Mouse (Mus musculus): Measurements from ENCODE around the gene Tcf3.
A peak's percentile ranks its signal among the peaks of the same experiment; 100 is the strongest.

Gene Tcf3

DNA sequence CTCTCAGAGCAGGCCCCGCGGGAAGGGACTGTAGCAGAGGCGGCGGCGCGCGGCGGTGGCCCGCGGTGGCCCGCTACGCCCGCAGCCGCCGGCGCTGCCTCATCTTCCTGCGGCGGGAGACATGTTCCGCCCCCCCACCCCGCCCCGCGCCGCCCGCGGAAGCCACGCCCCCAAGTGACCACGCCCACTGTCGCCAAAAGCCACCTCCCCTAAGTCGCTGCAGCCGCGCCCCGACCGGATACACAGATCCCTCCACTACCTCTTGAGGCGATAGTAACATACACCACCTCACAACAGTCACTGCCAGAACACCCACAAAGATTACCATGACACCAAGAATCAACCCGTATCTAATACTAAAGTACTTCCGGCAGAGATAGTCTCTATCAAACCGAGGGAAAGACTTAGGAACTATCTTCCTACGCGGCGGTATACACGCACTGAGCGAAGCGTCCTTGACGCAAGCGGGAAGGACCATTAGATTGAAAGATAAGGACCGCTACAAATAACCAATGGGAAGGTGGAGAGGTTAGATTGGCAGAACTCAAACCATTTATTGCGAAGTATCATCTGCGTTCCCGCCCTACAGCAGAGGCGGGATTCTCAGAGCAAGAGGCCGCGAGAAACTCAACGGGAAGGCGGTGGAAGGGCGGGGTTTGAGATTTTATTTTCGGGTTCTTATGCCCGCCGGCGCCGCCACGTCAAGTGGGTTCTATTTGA is at the start of gene Tcf3:
TSS of gene Tcf3 (minus strand) at position 135 of the 720 bp plus-strand sequence.
- peak; percentile 100 for DNase-seq (ENCODE audit: extremely low read depth, low read depth)

DNA sequence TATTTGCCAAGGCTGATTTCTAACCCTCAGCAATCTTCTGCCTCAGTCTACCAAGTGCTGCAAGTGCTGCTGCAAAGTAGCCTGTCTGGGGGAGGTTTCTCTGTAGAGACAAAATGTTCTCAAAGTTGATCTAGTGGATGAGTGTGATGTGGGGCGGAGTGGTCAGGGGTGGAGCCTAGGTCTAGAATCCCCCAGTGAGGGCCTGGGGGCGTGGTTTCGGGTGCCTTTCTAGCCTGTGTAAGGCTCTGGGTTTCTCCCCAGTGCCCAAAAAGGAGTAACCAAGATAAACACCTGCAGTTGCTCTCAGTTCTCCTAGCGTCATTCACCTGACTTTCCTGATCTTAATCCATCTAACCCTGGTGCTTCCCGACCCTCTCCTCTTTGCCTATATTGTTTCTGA is 47.6 kb upstream of the Tcf3 start:
- DNase-seq (ENCODE audit: extremely low read depth, low read depth) = no peak

GRCm38 (mm10) chr10:80478531-80478930 is 45.1 kb upstream of the Tcf3 start:
- no peak for DNase-seq (ENCODE audit: extremely low read depth, low read depth)

GRCm38 (mm10) chr10:80475290-80475959 is 42.0 kb upstream of the Tcf3 start:
- no peak for DNase-seq (ENCODE audit: extremely low read depth, low read depth)

GRCm38 (mm10) chr10:80465066-80465465 is 31.6 kb upstream of the Tcf3 start:
- no peak for DNase-seq (ENCODE audit: extremely low read depth, low read depth)

DNA sequence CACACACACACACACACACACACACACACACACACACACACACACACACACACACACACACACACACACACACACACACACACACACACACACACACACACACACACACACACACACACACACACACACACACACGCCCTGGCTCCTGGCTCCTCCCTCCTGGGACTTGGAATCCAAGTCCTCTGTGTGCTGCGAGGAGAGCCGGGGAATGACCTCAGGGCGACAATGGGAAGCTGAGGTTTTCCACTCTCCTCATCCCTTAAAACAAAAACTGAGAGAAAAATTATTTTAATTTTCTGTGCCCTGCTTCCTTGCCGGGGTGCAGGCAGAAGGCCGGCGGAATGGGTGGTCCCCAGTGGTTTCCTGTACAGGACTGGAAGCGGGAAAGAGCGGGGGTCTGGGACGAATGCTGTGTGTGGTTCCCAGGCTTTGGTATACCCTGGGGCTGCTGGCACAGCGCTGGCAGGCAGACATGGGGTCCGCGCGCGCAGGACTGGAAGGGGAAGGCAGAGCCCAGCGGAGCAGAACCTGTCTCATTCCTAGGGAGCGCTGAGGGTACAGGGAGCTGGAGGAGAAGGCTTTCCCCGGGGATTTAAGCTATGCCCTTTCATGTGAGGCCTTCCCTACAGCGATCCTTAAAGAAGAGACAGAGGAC is 31.1 kb upstream of the Tcf3 start:
- no peak for DNase-seq (ENCODE audit: extremely low read depth, low read depth)

GRCm38 (mm10) chr10:80461346-80461745 is 27.9 kb upstream of the Tcf3 start:
- DNase-seq (ENCODE audit: extremely low read depth, low read depth) = no peak

DNA sequence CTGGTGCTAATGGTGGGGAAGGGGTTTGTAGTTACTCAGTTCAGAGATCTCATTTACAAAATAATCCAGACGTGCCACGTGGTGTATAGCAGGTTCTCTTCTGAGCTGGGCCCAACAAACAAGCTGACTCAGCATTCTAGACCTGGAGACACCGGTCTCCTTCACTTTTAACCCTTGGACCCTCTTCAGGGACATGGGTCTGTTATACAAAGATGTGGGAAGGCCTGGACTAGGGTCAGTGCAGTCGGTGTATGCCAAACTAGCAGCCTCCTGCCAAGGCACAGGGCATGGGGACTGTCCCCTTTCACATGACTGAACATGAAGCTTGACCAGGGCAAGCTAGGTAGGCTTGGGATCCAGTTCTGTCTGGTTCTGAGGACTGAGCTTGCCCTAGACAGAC is 26.9 kb upstream of the Tcf3 start:
- no peak for DNase-seq (ENCODE audit: extremely low read depth, low read depth)

GRCm38 (mm10) chr10:80459671-80460070 is 26.2 kb upstream of the Tcf3 start:
- DNase-seq (ENCODE audit: extremely low read depth, low read depth) = no peak

DNA sequence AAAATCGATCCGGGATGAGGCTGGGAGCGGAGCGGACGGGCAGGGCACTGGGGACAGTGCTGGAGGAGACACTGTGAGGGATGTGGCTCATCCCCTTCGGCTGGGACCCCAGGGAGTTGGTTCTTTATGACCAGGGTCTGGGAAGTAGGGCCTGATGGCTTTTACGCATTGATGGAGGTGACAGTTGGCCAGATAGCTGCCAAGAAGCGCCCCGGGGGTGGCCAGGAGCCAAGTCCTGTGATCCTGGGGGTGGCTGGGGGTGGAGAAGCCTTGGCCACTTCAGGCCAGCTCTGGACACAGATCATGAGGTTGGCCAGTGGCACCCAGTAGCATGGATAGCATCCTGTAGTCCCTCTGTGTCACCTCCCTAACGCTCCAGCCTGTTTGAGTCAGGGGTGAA is 25.8 kb upstream of the Tcf3 start:
- DNase-seq (ENCODE audit: extremely low read depth, low read depth) = no peak

- no peak for DNase-seq (ENCODE audit: extremely low read depth, low read depth)
Observed at GRCm38 (mm10) chr10:80455697-80456096, 22.2 kb upstream of the Tcf3 start.

DNA sequence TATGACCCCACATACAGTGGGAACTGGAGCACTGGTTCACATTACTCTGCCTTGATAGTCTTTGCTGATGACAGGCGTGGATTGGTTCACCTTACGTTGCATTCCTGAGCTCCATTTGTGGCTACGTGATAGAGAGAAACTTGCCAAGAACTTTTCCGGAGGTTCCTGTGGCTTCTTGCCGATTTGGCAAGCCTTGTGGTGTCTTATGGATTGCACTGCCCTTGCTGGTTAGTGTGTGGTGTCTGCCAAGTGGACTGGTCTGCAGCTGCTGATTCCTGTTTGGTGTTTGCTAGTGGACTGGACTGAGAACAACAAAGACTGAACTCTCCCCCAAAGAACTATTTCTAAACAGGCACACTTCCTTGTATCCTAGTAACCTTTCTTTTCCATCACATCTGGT is 21.3 kb upstream of the Tcf3 start:
- no peak for DNase-seq (ENCODE audit: extremely low read depth, low read depth)

GRCm38 (mm10) chr10:80453601-80454000 is 20.2 kb upstream of the Tcf3 start:
- DNase-seq (ENCODE audit: extremely low read depth, low read depth) = no peak

GRCm38 (mm10) chr10:80450599-80450998 is 17.2 kb upstream of the Tcf3 start:
- no peak for DNase-seq (ENCODE audit: extremely low read depth, low read depth)

DNA sequence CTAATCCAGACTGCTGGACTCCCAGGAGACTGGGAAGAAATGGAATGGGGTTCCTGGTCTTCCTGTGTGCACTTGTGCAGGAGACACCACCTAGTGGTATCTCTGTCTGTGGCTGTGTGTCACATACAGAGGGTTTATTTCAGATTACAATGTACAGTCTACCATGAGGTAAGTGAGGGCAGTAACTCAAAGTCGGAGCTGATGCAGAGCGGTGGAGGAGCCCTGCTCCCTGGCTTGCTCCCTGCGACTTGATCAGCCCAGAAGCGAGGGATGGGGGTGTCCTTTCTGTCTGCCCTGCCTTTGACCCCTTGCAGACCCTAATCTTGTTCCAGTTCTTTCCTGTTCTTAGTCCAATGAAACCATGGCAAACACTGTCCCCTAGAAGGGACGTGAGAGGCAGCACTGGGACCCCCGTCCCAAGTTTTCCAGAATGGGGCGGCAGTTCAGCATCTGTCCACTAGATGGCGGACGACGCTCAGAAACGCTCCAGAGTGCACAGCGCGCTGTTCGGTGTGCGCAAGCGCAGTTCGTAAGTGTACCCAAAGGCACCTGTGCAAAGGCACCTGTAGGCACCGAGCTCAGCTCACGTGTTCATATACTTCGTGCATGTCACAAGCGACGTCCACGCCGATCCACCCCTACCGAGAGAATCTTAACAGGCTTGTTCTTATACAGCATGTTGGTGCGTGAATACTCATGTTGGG is 12.6 kb upstream of the Tcf3 start:
- DNase-seq (ENCODE audit: extremely low read depth, low read depth) = peak; percentile 27

DNA sequence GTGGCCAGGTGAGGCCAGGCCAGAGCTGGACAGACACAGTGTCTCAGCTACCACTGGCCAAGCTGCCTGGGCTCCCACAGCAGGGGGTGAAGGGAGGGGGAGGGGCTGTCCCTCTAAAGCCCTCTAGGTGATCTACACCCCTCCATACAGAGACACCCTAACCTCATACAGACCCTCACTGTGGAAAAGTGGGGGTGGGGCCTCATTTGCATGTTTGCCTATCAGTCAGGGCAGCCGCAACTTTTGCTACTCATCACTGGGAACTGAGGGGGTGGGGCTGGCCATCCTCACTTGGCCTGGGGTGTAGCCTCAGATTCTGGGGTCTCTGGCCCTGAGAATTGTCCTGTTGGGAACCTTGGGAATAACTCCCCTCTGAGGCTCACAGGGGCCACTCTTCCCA is 11.6 kb upstream of the Tcf3 start:
- no peak for DNase-seq (ENCODE audit: extremely low read depth, low read depth)

GRCm38 (mm10) chr10:80444339-80445045 is 11.0 kb upstream of the Tcf3 start:
- DNase-seq (ENCODE audit: extremely low read depth, low read depth) = no peak

DNA sequence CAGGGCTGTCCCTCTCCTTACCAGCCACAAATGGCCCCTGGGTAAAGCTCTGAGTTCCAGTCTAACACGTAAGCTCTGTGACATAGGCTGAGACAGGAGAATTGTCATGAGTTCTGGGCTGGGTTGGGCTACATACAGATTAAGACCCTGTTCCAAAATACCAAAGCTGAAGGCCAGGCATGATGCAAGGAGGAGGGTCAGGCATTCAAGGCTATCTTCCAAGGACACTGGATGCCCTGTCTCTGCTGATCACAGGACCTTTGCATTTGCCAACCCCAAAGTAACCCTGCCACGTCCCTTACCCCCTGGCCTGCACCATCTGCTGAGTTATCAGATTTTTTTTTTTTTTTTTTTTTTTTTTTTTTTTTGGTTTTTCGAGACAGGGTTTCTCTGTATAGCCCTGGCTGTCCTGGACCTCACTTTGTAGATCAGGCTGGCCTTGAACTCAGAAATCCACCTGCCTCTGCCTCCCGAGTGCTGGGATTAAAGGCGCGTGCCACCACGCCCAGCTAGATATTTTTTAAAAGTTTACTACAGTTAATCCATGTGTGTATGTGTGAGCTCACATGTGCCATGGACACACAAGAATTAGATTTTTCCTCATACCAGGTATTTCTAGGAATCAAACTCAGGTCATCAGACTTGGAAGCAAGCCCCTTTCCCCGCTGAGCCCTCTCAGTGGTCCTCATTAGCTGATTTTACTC is 10.3 kb upstream of the Tcf3 start:
- DNase-seq (ENCODE audit: extremely low read depth, low read depth) = no peak

DNA sequence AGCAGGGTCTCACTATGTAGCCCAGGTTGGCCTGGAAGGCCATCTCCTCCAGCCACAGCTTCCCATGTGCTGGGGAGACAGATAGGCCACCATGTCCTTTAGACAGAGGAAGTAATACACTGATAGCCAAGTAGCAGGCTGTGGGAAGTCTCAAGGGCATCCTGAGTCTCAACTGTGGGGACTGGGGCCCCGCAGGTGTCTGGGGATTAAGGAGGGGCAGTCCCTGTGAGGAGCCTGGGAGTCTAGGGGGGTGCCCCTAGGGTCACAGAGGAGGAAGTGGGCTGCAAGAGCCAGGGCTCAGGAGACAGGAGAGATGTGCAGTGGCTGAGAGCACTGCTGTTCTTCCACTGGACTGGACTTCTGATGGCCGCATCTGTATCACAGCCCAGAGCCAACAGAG is 9.5 kb upstream of the Tcf3 start:
- DNase-seq (ENCODE audit: extremely low read depth, low read depth) = no peak

DNA sequence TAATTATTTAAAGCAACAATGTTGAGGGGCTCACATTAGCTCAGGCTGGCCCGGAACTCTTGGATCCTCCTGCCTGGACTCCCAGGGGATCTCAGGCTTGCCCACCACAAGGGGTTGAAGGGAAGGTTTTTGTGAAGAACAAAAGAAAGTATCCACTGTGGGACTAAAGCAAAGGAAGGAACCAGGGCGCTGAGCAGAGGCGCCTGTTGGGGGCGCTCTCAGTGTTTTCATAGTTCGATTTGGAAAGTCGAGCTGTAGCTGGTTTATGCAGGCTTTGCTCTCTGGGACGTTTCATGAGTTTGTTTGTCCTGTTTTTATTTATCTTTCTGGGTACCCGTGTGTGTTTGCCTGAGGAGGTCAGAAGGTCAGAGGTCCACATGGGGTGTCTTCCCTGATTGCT is 8.2 kb upstream of the Tcf3 start:
- no peak for DNase-seq (ENCODE audit: extremely low read depth, low read depth)

DNA sequence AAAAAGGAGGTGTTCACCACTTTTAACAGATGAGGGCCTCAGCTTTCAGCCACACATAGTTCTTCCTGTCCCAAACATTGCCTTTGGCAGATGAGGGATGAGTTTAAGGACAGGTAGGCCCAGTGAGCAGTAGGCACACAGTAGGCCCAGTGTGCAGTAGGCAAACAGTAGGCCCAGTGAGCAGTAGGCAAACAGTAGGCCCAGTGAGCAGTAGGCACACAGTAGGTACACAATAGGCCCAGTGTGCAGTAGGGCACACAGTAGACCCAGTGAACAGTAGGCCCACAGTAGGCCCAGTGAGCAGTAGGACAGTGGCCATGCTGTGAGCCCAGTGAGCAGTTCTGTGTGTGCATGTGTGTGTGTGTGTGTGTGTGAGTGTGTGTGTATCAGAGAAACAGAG is 6.6 kb upstream of the Tcf3 start:
- no peak for DNase-seq (ENCODE audit: extremely low read depth, low read depth)
